Mouse (Mus musculus) neural tube, embryonic 10.5 days (tissue): ENCODE data around the gene Ostm1.
A peak's percentile ranks its signal among the peaks of the same experiment; 100 is the strongest.

Experiments
- DNase-seq: peaks from one replicate; pipeline ENCODE4 v3.0.0-alpha.2; 2017; ENCODE audit warnings: low spot score; ENCODE audit errors: extremely low spot score

Ostm1 gene

GRCm38 (mm10) chr10:42582566-42583110 is 984 bp upstream of the Ostm1 start:
- peak; percentile 77 for DNase-seq

- peak; percentile 70 for DNase-seq
Measured at GRCm38 (mm10) chr10:42583902-42584435, 347 bp downstream of the Ostm1 start.

DNA sequence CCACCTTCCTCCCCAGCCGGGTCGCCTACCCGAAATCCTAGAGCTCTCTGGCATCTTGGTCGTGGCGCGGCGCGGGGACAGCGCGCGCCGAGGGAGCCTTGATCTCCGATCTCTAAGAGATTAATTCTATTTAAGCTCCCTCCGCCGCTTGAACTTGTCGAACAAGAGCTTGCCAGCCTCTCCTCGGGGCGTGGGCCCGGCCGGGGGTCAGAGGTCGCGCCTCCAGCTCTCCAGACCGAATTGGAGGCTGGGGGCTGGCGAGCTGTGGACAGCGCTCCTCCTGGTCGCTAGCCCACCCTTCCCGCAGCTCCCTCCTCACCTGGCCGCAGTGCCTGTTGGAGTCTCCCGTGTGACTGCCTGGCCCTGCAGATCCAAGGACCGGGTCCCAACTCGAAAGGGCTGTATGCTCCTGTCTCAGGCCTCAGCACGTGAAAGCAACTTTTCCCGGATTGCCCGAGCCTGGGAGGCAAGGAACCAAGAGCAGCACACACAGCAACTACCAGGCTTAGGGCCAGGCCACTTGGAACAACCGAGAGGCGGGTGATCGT is 888 bp downstream of the Ostm1 start:
- DNase-seq = no peak

DNA sequence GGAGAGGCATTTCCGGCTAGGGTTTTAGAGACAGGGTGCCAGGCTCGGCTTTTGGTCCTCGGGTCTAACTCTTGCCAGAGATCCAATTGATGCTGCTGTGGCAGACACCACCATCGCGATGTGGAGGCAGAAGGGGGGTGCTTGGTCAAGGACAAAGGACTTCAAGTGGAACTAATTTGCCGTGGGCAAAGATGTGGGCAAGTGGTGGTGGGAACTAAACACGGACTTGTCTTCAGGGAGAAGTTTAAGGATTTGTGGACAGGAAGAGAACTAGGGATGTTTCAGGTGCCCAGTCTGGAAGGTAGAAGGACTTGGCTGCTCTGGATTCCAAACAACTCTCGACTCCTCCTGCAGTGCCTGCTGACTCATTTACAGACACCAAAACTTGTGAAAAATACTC is 1.5 kb downstream of the Ostm1 start:
- DNase-seq = no peak

GRCm38 (mm10) chr10:42585596-42586305 is 2.1 kb downstream of the Ostm1 start:
- DNase-seq = peak; percentile 36

GRCm38 (mm10) chr10:42587961-42588750 is 4.5 kb downstream of the Ostm1 start:
- peak; percentile 37 for DNase-seq

GRCm38 (mm10) chr10:42589505-42589904 is 5.9 kb downstream of the Ostm1 start:
- peak; percentile 16 for DNase-seq

GRCm38 (mm10) chr10:42590261-42591184 is 6.9 kb downstream of the Ostm1 start:
- peak; percentile 33 for DNase-seq

DNA sequence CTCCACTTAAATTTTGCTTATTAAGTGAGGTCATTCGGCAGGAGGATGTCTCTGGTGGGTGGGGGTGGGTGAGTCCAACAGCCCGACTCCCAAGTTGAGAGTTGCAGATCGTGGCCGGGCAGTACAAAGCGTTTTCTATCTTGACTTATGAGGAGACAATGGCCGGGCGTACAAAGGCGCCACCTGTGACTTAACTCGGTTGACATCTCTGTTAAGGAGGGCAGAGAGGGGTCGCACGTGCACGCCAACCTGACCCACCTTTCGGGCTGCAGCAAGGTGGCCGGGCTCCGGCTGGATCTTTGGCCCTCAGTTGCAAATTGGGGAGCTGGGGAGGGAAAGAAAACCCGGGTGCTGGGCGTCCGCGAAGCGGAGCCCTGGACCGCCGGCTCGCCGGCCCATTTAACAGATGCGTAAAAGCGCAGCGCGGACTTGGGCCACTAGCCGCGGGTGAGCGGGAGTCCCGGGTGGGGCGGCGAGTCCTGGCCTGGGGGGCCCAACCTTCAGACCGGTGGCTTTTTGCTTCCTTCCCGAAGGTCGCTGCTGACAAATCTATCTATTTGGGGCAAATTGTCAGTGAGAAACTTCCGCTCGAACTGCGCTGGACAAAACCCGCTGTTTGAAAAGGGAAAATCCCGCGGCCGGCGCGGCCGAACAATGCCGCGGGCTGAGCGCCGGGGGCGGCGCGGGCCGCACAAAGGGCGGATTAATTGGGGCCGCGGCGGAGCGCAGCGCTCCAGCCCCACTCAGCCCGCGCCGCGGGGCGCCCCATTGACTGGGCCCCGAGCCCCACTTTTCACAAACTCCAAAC is 7.8 kb downstream of the Ostm1 start:
- peak; percentile 71 for DNase-seq

DNA sequence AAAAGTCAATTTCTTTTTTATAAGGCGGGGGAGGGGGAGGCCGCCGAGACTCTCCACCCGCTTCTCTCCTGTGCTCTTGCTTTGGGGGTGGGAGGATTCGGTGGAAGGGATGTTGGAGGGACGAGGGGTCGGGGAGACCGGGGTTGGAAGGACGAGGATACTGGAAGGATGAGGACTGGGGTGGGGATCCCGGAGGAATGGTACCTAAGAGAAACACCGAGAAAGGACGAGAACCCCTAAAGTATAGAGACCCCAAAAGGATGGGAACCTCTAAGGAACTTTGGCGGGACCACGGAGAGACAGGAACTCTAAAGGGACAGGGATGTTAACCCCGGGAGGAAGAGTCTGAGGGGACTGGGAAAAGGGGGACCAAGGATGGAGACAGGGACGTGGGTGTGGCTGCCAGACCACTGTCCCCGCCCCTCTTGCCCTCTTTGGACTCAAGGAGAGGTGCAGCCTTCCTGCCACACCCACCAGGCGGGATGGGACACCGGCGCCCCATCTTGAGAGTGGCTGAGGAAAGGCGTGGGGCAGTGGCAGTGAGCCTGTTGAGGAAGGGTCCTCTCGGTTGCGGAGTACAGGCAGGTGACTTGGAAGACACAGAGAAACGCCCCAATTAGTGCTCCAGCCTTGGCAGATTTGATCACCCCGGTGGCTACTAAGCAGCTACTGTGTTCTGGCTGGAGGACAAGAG is 8.5 kb downstream of the Ostm1 start:
- peak; percentile 49 for DNase-seq

- peak; percentile 31 for DNase-seq
Measured at GRCm38 (mm10) chr10:42593201-42593600, 9.6 kb downstream of the Ostm1 start.

GRCm38 (mm10) chr10:42598615-42599014 is 15.0 kb downstream of the Ostm1 start:
- DNase-seq = no peak

- DNase-seq = no peak
Measured at GRCm38 (mm10) chr10:42601556-42601955, 17.9 kb downstream of the Ostm1 start.

DNA sequence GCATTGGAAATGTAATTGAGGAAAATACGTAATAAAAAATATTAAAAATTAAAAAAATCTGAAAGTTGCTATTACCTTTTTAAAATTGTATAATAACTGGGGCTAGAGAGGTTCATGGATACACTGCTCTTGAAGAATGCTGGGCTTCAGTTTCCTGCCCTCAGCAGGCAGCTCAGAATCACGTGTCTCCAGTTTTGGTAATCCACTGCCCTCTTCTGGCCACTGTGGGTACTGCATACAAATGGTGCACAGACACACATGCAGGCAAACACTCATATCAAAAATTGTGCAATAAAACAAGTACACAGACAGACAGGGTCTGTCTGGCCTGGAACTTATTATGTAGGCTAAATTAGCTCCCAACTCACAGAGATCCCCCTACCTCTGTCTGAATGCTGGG is 21.3 kb downstream of the Ostm1 start:
- no peak for DNase-seq

DNA sequence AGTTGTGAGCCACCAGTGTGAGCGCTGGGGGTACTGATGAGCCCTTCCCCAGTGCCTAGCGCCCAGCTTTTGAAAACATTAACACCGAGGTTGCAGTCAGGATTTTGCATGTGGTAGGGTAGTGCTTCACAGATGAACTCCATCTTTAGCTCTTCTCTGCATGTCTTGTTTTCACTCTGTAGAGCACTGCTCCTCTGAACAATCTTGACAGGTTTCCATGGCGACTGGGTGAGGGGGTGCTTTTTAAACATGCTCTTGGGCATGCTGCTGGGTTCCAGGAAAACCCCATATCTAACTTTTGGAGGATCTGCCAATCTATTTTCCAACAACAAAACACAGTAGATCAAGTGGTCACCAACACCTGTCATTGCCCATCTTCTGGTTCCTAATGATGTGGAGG is 23.1 kb downstream of the Ostm1 start:
- no peak for DNase-seq

DNA sequence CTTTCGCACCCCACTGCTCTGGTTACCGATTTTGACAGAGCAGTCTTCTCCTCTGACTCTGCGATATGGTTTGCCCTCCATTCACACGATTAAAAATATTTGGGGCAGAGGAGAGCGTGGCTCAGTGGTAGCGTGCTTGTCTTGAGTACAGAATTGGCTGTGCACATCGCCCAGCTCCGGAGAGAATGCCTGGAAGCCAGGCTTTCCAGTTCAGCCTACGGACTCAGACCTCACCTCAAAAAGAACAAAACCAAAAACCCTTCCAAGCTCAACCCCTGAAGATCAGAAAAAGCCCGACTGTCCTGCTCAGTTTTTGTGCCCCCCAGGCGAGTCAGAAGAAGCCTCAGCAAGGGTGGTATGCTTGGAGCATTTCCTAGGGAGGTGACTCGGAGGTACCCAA is 29.5 kb downstream of the Ostm1 start:
- DNase-seq = no peak

GRCm38 (mm10) chr10:42613639-42614381 is 30.2 kb downstream of the Ostm1 start:
- DNase-seq = peak; percentile 75

- DNase-seq = peak; percentile 47
Measured at GRCm38 (mm10) chr10:42614766-42615165, 31.1 kb downstream of the Ostm1 start.

- DNase-seq = no peak
Measured at GRCm38 (mm10) chr10:42618291-42618690, 34.7 kb downstream of the Ostm1 start.
